Comparison of ENCODE assay signal across 14 mouse cellular contexts in genomic region chr11:32244064-32244463, GRCm38 (mm10). TPM values are rescaled to one million over a fixed set of nuclear protein-coding genes. Genes with fewer than 3 reads are reported as not detected.
A peak's percentile ranks its signal among the peaks of the same experiment; 100 is the strongest.
DNase-seq lines count a peak whose midpoint lies in the region; ATAC-seq and TF ChIP-seq lines count a peak whose summit lies in the region.
"Had no signal": no experiment of that assay in that cellular context is flagged by ENCODE, and none has a peak within 500 bp of the region (broad histone marks: within the 10 kb centered on the region; RNA-seq: fewer than 3 reads in every experiment).

No protein-coding gene starts in this region.

- DNase-seq in layer of hippocampus, adult 2 months (ENCODE audit: low spot score in 2 of 2) = no peak
- no peak for DNase-seq in layer of hippocampus, adult 8-10 months (ENCODE audit: low spot score in 2 of 2)
- DNase-seq in gastrocnemius, adult 2 months = peak; percentile 74
- DNase-seq in heart, postnatal 4 days = peak; percentile 58
- DNase-seq in ovary, postnatal 10 days (ENCODE audit: low spot score) = no peak
- no peak for DNase-seq in thymus, postnatal 14 days
- DNase-seq: adrenal gland, adult 2 months; cerebellum, postnatal 14 days; spleen, adult 18-20 months had no signal

- H3K4me1 ChIP-seq in cortical plate, adult 2 months (ENCODE audit: control insufficient read depth, insufficient read depth, low read length) = peaks cover 16% of the 10 kb centered on the region

- H3K4me3 ChIP-seq in layer of hippocampus, adult 2 months = no peak overlapping the region
- no peak overlapping the region for H3K4me3 ChIP-seq in cortical plate, adult 2 months (ENCODE audit: insufficient read depth, low read length)
- no peak overlapping the region for H3K4me3 ChIP-seq in gastrocnemius, adult 2 months

- no peak for ATAC-seq in monocyte, adult 5-6 weeks (replicated peaks; ENCODE audit: insufficient number of reproducible peaks, low FRiP score, low TSS enrichment, poor library complexity, severe bottlenecking)
- ATAC-seq: forebrain, embryonic 16.5 days had no signal

- peak overlapping the region; percentile 66 for H3K27ac ChIP-seq in layer of hippocampus, adult 2 months
- H3K27ac ChIP-seq in cortical plate, adult 2 months (ENCODE audit: insufficient read depth, low read length) = 0 out of 2 replicates have a peak overlapping the region, but pooled peaks have one; percentile 3
- peak overlapping the region; percentile 71 for H3K27ac ChIP-seq in gastrocnemius, adult 2 months
- H3K27ac ChIP-seq: hindbrain, embryonic 14.5 days; macrophage had no signal

- intact Hi-C loops in gastrocnemius, adult 2 months (cut with DNase I) = loop anchor here (5.0 kb wide), 1 partner anchor 37 kb away; the partner anchor contains the start of gene Snrnp25

- TF ChIP-seq POLR2A in cortical plate, adult 2 months (IDR thresholded peaks at IDR 0.05; ENCODE audit: extremely low read depth, insufficient read depth, low read length) = no peak

- no peak for TF ChIP-seq CTCF in layer of hippocampus, adult 2 months (conservative IDR thresholded peaks at IDR 0.05)
- TF ChIP-seq CTCF in cortical plate, adult 2 months (IDR thresholded peaks at IDR 0.05; ENCODE audit: extremely low read depth, insufficient read depth, low read length) = no peak
- no peak for TF ChIP-seq CTCF in gastrocnemius, adult 2 months (IDR thresholded peaks at IDR 0.05)

RNA-seq across cellular contexts. Expression of gene Mpg, which starts 17.8 kb away (rescaled TPM):
- 10 to 100 TPM; 15.6 to 20.5 TPM for total RNA-seq in layer of hippocampus, adult 2 months (2021)
- total RNA-seq in layer of hippocampus, adult 8-10 months (2022) = 10 to 100 TPM; 14.7 to 19.6 (median 17.9) TPM
- polyA plus RNA-seq in cortical plate, adult 2 months (2012; rRNA removed) = 14.2 and 15.4 TPM in 2 replicates
- 1 to 10 TPM; 3.1 to 5.3 TPM for total RNA-seq in gastrocnemius, adult 2 months (2021)
- total RNA-seq in heart, postnatal 4 days (2021) = 10 to 100 TPM; 10.4 to 11.3 TPM
- 6.3 to 14.3 TPM (median 9.1 TPM) in 3 replicates for total RNA-seq in monocyte, adult 5-6 weeks (2017)

RNA-seq across cellular contexts. Expression of gene Rhbdf1, which starts 22.0 kb away (rescaled TPM):
- 10 to 100 TPM; 13.4 to 13.8 TPM for total RNA-seq in layer of hippocampus, adult 2 months (2021)
- total RNA-seq in layer of hippocampus, adult 8-10 months (2022) = 10 to 100 TPM; 11.7 to 18.4 (median 15.0) TPM
- 25.6 and 26.9 TPM in 2 replicates for polyA plus RNA-seq in cortical plate, adult 2 months (2012; rRNA removed)
- total RNA-seq in gastrocnemius, adult 2 months (2021) = 10 to 100 TPM; 17.9 to 19.9 TPM
- 10 to 100 TPM; 31.9 to 33.0 TPM for total RNA-seq in heart, postnatal 4 days (2021)
- total RNA-seq in monocyte, adult 5-6 weeks (2017) = 0.48 to 2.3 TPM (median 1.9 TPM) in 3 replicates

RNA-seq across cellular contexts. Expression of gene Nprl3, which starts 23.4 kb away (rescaled TPM):
- 10 to 100 TPM; 62.0 to 64.1 TPM for total RNA-seq in layer of hippocampus, adult 2 months (2021)
- total RNA-seq in layer of hippocampus, adult 8-10 months (2022) = 10 to 100 TPM; 58.1 to 80.0 (median 63.5) TPM
- 78.7 and 80.9 TPM in 2 replicates for polyA plus RNA-seq in cortical plate, adult 2 months (2012; rRNA removed)
- total RNA-seq in gastrocnemius, adult 2 months (2021) = 10 to 100 TPM; 25.6 to 29.6 TPM
- total RNA-seq in heart, postnatal 4 days (2021) = 10 to 100 TPM; 27.1 to 32.1 TPM
- 15.3 to 23.5 TPM (median 19.7 TPM) in 3 replicates for total RNA-seq in monocyte, adult 5-6 weeks (2017)

RNA-seq across cellular contexts. Expression of gene Hba-x, which starts 32.1 kb away (rescaled TPM):
- not detected for total RNA-seq in layer of hippocampus, adult 2 months (2021)
- not detected for total RNA-seq in layer of hippocampus, adult 8-10 months (2022)
- 0.15 and 0.21 TPM in 2 replicates for polyA plus RNA-seq in cortical plate, adult 2 months (2012; rRNA removed)
- total RNA-seq in gastrocnemius, adult 2 months (2021) = not detected
- under 1 TPM in 1 of 2 experiments, not detected in 1; 0.52 TPM for total RNA-seq in heart, postnatal 4 days (2021)
- total RNA-seq in monocyte, adult 5-6 weeks (2017) = not detected in 3 replicates
- total RNA-seq: adrenal gland, adult 2 months had no signal
- polyA plus RNA-seq: adrenal gland, adult 2 months; macrophage had no signal

RNA-seq across cellular contexts. Expression of gene Snrnp25, which starts 38.8 kb away (rescaled TPM):
- 10 to 100 TPM; 20.6 to 22.4 TPM for total RNA-seq in layer of hippocampus, adult 2 months (2021)
- total RNA-seq in layer of hippocampus, adult 8-10 months (2022) = 10 to 100 TPM; 19.9 to 23.6 (median 22.5) TPM
- 51.8 and 57.0 TPM in 2 replicates for polyA plus RNA-seq in cortical plate, adult 2 months (2012; rRNA removed)
- total RNA-seq in gastrocnemius, adult 2 months (2021) = 1 to 10 TPM; 9.5 to 9.7 TPM
- 10 to 100 TPM; 14.4 to 15.6 TPM for total RNA-seq in heart, postnatal 4 days (2021)
- 17.2 to 21.3 TPM (median 19.0 TPM) in 3 replicates for total RNA-seq in monocyte, adult 5-6 weeks (2017)

Comparison
In these comparisons a context has a peak if more than half of its experiments do, and no peak if none do; other contexts are left out.
1. DNase-seq: peak in gastrocnemius, adult 2 months (single experiment) and heart, postnatal 4 days (single experiment); none in layer of hippocampus, adult 2 months (0 of 2), layer of hippocampus, adult 8-10 months (0 of 2), ovary, postnatal 10 days (single experiment) and thymus, postnatal 14 days (single experiment).
2. H3K27ac ChIP-seq: peak in every context shown above with its lines; median percentile 71 in gastrocnemius, adult 2 months; 66 in layer of hippocampus, adult 2 months; 3 in cortical plate, adult 2 months.